8 mouse cellular contexts compared by ENCODE assay signal in the genomic region with DNA sequence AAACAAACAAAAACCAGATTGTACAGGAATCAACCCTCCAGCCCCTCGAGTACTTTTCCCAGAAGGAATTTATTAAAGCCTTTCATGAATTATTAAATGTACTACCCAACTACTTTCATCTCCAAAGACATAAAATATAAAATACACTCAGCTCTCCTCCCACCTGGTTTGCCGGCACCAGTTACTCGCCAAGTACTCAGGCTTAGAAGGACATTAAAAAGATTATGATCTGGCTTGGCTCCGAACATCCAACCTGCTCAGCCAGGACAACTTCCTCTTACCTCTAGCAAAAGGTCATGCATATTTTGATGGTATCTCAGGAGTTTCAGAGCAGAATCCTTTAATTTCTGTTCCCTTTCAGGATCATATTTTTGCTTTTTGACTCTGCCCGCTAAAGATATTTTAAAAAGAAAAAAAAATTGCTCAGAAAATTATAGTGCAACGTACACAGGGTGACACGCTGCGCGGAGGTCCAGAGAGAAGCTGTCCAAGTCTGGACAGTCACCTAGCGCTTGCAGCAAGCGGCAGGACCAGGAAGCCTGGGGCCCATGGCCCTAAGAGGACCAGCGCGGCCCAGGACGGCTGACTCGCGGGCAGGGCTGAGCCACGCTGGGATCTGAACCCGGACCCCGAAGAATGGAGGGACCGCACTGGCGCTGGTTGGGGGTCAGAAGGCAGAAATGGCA. TPM values are rescaled to one million over a fixed set of nuclear protein-coding genes. Genes with fewer than 3 reads are reported as not detected.
DNase-seq lines count a peak whose midpoint lies in the region; ATAC-seq and TF ChIP-seq lines count a peak whose summit lies in the region.

No protein-coding gene starts in this region.

- peak overlapping the region; percentile 69 for H3K9ac ChIP-seq in embryonic facial prominence, embryonic 12.5 days
- H3K9ac ChIP-seq in hindbrain, postnatal 0 days (replicated peaks; ENCODE audit: low read length) = peak overlapping the region; percentile 50
- peak overlapping the region; percentile 52 for H3K9ac ChIP-seq in midbrain, embryonic 16.5 days (ENCODE audit: low read depth, low read length)

- H3K36me3 ChIP-seq in embryonic facial prominence, embryonic 12.5 days = no peaks in the 10 kb centered on the region; the same call in 1 of the 2 replicates
- H3K36me3 ChIP-seq in hindbrain, postnatal 0 days (ENCODE audit: insufficient read depth, low read length) = no peaks in the 10 kb centered on the region
- no peaks in the 10 kb centered on the region for H3K36me3 ChIP-seq in midbrain, embryonic 16.5 days (ENCODE audit: control insufficient read depth, insufficient read depth, low read length)

- no peak for TF ChIP-seq CTCF in layer of hippocampus, adult 2 months (conservative IDR thresholded peaks at IDR 0.05)
- no peak for TF ChIP-seq CTCF in hindbrain, postnatal 0 days (IDR thresholded peaks at IDR 0.05; ENCODE audit: low read depth)

- WGBS in embryonic facial prominence, embryonic 12.5 days = 6% methylated on average over 21 of the region's 21 CpGs
- 7% methylated on average over 21 of the region's 21 CpGs for WGBS in hindbrain, postnatal 0 days
- WGBS in midbrain, embryonic 16.5 days = 7% methylated on average over 21 of the region's 21 CpGs

- no peak overlapping the region for H3K27ac ChIP-seq in layer of hippocampus, adult 2 months
- no peak overlapping the region for H3K27ac ChIP-seq in embryonic facial prominence, embryonic 12.5 days
- H3K27ac ChIP-seq in hindbrain, postnatal 0 days = no peak overlapping the region
- no peak overlapping the region for H3K27ac ChIP-seq in midbrain, embryonic 16.5 days (ENCODE audit: low read length)

- no peaks in the 10 kb centered on the region for H3K9me3 ChIP-seq in embryonic facial prominence, embryonic 12.5 days
- no peaks in the 10 kb centered on the region for H3K9me3 ChIP-seq in hindbrain, postnatal 0 days (ENCODE audit: low read length)
- H3K9me3 ChIP-seq in midbrain, embryonic 16.5 days (replicated peaks; ENCODE audit: control insufficient read depth, low read length, poor library complexity, severe bottlenecking) = no peaks in the 10 kb centered on the region

- H3K27me3 ChIP-seq in embryonic facial prominence, embryonic 12.5 days = no peaks in the 10 kb centered on the region
- H3K27me3 ChIP-seq in hindbrain, postnatal 0 days (ENCODE audit: insufficient read depth, low read length) = no peaks in the 10 kb centered on the region
- no peaks in the 10 kb centered on the region for H3K27me3 ChIP-seq in midbrain, embryonic 16.5 days (ENCODE audit: control insufficient read depth, insufficient read depth, low read depth, low read length)

- H3K4me1 ChIP-seq in embryonic facial prominence, embryonic 12.5 days = peaks cover 9% of the 10 kb centered on the region
- H3K4me1 ChIP-seq in hindbrain, postnatal 0 days (ENCODE audit: insufficient read depth, low read length) = no peaks in the 10 kb centered on the region
- H3K4me1 ChIP-seq in midbrain, embryonic 16.5 days (ENCODE audit: control insufficient read depth, insufficient read depth, low read length) = peaks cover 7% of the 10 kb centered on the region

- H3K4me3 ChIP-seq in layer of hippocampus, adult 2 months = peak overlapping the region; percentile 52
- H3K4me3 ChIP-seq in embryonic facial prominence, embryonic 12.5 days = peak overlapping the region; percentile 48
- peak overlapping the region; percentile 53 for H3K4me3 ChIP-seq in hindbrain, postnatal 0 days (ENCODE audit: low read length)
- H3K4me3 ChIP-seq in midbrain, embryonic 16.5 days (ENCODE audit: low read depth, low read length) = peak overlapping the region; percentile 51

- H3K4me2 ChIP-seq in embryonic facial prominence, embryonic 12.5 days (replicated peaks) = peak overlapping the region; percentile 81
- H3K4me2 ChIP-seq in hindbrain, postnatal 0 days (ENCODE audit: low read depth, low read length) = peak overlapping the region; percentile 97
- H3K4me2 ChIP-seq in midbrain, embryonic 16.5 days (ENCODE audit: low read length) = peak overlapping the region; percentile 79

- no peak for DNase-seq in layer of hippocampus, adult 2 months (ENCODE audit: low spot score in 2 of 2)
- DNase-seq in layer of hippocampus, postnatal 25 days (ENCODE audit: extremely low spot score in 1 of 2, low spot score in 1 of 2) = no peak
- no peak for DNase-seq in hindbrain, postnatal 0 days (ENCODE audit: low spot score)
- DNase-seq in gastrocnemius, adult 8-10 months (ENCODE audit: low spot score in 2 of 2) = no peak
- DNase-seq in right cerebral cortex, postnatal 36 days (ENCODE audit: low spot score in 2 of 2) = no peak

- peak; percentile 69 for ATAC-seq in embryonic facial prominence, embryonic 12.5 days (ENCODE audit: insufficient number of reproducible peaks, insufficient read depth, low FRiP score, low TSS enrichment)
- ATAC-seq in hindbrain, postnatal 0 days = peak; percentile 72
- ATAC-seq in midbrain, embryonic 16.5 days = no peak; the same call in 1 of the 2 replicates
- ATAC-seq in CD4-positive, CD25-positive, alpha-beta regulatory T cell, adult 4 months = no peak

RNA-seq across cellular contexts. Expression of a gene that starts 0.5 kb away (rescaled TPM):
- 1 to 10 TPM; 1.7 to 2.8 TPM for total RNA-seq in layer of hippocampus, adult 2 months (2021)
- 1 to 10 TPM; 1.7 to 3.7 TPM for total RNA-seq in layer of hippocampus, postnatal 25 days (2021)
- polyA plus RNA-seq in embryonic facial prominence, embryonic 12.5 days (2016; fragmentation: Nextera tagmentation; extraction: Ambion mirVana) = 31.9 and 34.0 TPM in 2 replicates
- 9.5 and 13.5 TPM in 2 replicates for total RNA-seq in hindbrain, postnatal 0 days (2014; rRNA removed)
- 5.8 TPM in 2 replicates for polyA plus RNA-seq in hindbrain, postnatal 0 days (2015; fragmentation: Nextera tagmentation; extraction: Ambion mirVana)
- polyA plus RNA-seq in midbrain, embryonic 16.5 days (2015; fragmentation: Nextera tagmentation; extraction: Ambion mirVana) = 5.0 and 5.4 TPM in 2 replicates
- polyA plus RNA-seq in CD4-positive, CD25-positive, alpha-beta regulatory T cell, adult 4 months (2017; shearing (Covaris generic)) = 1 to 10 TPM; 5.9 to 7.9 TPM
- not detected for total RNA-seq in gastrocnemius, adult 8-10 months (2022)

RNA-seq across cellular contexts. Expression of a gene that starts 14.6 kb away (rescaled TPM):
- 10 to 100 TPM; 15.8 to 17.4 TPM for total RNA-seq in layer of hippocampus, adult 2 months (2021)
- 10 to 100 TPM; 15.3 to 17.9 TPM for total RNA-seq in layer of hippocampus, postnatal 25 days (2021)
- polyA plus RNA-seq in embryonic facial prominence, embryonic 12.5 days (2016; fragmentation: Nextera tagmentation; extraction: Ambion mirVana) = 5.1 and 6.3 TPM in 2 replicates
- 34.0 and 34.5 TPM in 2 replicates for total RNA-seq in hindbrain, postnatal 0 days (2014; rRNA removed)
- polyA plus RNA-seq in hindbrain, postnatal 0 days (2015; fragmentation: Nextera tagmentation; extraction: Ambion mirVana) = 24.7 and 25.4 TPM in 2 replicates
- 39.1 and 42.3 TPM in 2 replicates for polyA plus RNA-seq in midbrain, embryonic 16.5 days (2015; fragmentation: Nextera tagmentation; extraction: Ambion mirVana)
- not detected for polyA plus RNA-seq in CD4-positive, CD25-positive, alpha-beta regulatory T cell, adult 4 months (2017; shearing (Covaris generic))
- under 1 TPM in 3 of 4 experiments, not detected in 1; 0.16 to 0.22 (median 0.20) TPM for total RNA-seq in gastrocnemius, adult 8-10 months (2022)

RNA-seq across cellular contexts. Expression of a gene that starts 55.6 kb away (rescaled TPM):
- 100 to 1,000 TPM; 459 to 497 TPM for total RNA-seq in layer of hippocampus, adult 2 months (2021)
- total RNA-seq in layer of hippocampus, postnatal 25 days (2021) = 100 to 1,000 TPM; 485 to 539 TPM
- 172 and 186 TPM in 2 replicates for polyA plus RNA-seq in embryonic facial prominence, embryonic 12.5 days (2016; fragmentation: Nextera tagmentation; extraction: Ambion mirVana)
- total RNA-seq in hindbrain, postnatal 0 days (2014; rRNA removed) = 540 and 551 TPM in 2 replicates
- polyA plus RNA-seq in hindbrain, postnatal 0 days (2015; fragmentation: Nextera tagmentation; extraction: Ambion mirVana) = 407 and 411 TPM in 2 replicates
- polyA plus RNA-seq in midbrain, embryonic 16.5 days (2015; fragmentation: Nextera tagmentation; extraction: Ambion mirVana) = 338 and 394 TPM in 2 replicates
- 10 to 100 TPM; 83.1 to 91.9 TPM for polyA plus RNA-seq in CD4-positive, CD25-positive, alpha-beta regulatory T cell, adult 4 months (2017; shearing (Covaris generic))
- total RNA-seq in gastrocnemius, adult 8-10 months (2022) = 100 to 1,000 TPM; 125 to 155 (median 141) TPM

Comparison
In these comparisons a context has a peak if more than half of its experiments do, and no peak if none do; other contexts are left out.
1. ATAC-seq: peak in embryonic facial prominence, embryonic 12.5 days (single experiment) and hindbrain, postnatal 0 days (single experiment); none in midbrain, embryonic 16.5 days (single experiment) and CD4-positive, CD25-positive, alpha-beta regulatory T cell, adult 4 months (single experiment).
2. RNA of a gene that starts 14.6 kb away (total RNA-seq): 34.0 to 34.5 TPM in hindbrain, postnatal 0 days, 15.3 to 17.9 TPM in layer of hippocampus, postnatal 25 days and 15.8 to 17.4 TPM in layer of hippocampus, adult 2 months; 0.16 to 0.22 TPM in gastrocnemius, adult 8-10 months; every median in the first group is over 10 times any median in the second.
3. Peak in every context shown above with its lines, with median percentiles within 50 percentile points of each other: H3K4me3 ChIP-seq, H3K4me2 ChIP-seq and H3K9ac ChIP-seq.